Mouse (Mus musculus) heart, postnatal 14 days (tissue): ENCODE results near the gene Efhc2. TPM values are rescaled to one million over a fixed set of nuclear protein-coding genes. Genes with fewer than 3 reads are reported as not detected.

Experiments
- DNase-seq, 2 experiments: peaks; one replicate each; pipeline ENCODE4 v3.0.0; 2021 to 2022
- intact Hi-C: fragments of 180-260 bp; cut with DNase I; formaldehyde crosslinking; loops from one replicate; pipeline ENCODE4 v1.15.1; 2025
- long read RNA-seq, 2 experiments: library from polyadenylated mRNA; stranded (forward); transcript quantifications; one replicate each; pipeline ENCODE4 v2.0.0; 2021
- total RNA-seq, 2 experiments: library from RNA; stranded (reverse); gene quantifications; 2 replicates each; pipeline ENCODE4 v1.2.3; 2021

Efhc2 gene
- under 1 TPM; 0.22 TPM for total RNA-seq
- long read RNA-seq, experiment 1, result 0 reads
- long read RNA-seq, experiment 2, result 0 reads

DNA sequence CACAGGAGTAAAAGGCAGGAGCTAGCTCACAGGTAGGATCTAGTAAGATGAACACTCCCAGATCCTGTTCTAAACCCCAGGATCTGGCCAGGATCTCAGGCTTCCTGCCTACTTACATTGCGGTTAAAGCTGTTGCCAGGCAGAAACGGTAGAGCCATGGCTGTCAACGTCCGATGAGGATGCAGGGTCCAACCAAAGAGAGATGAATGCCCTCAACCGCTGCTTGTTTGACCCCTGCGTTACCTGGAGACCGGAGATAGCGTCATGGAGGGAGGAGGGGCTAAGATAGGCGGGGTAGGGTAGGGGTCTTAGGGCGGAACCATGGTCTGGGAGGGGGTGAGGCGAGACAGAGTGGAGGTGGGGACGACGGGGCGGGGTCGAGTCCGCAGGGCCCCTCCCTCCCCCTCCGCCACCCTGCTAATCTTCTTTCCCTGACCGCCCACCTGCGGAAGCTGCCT, at the start of gene Efhc2:
TSS of gene Efhc2 (minus strand) at position 243 of the 458 bp plus-strand sequence.
- intact Hi-C loops, result no loop called here
- DNase-seq, result no peak

DNA sequence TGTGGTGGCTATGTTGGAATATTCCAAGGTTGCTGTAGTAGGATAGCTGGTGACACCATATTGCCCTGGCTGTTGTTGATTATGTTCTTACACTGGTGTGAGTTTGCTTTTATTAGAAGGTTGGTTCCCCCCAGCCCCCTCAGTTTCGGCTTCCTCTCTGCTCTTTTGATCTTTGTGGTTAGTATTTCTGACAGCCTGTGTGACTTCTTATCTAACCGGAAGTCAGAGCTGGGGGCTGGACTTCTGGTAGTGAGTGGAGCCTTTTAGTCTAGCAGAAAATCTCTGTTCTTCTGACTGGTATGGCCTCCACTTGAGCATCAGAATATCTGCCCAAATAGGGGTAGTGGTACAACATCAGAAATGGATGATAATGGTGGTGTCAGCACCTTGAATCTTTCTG, 45.9 kb upstream of the Efhc2 start:
- intact Hi-C loops, result no loop called here
- DNase-seq, result no peak

DNA sequence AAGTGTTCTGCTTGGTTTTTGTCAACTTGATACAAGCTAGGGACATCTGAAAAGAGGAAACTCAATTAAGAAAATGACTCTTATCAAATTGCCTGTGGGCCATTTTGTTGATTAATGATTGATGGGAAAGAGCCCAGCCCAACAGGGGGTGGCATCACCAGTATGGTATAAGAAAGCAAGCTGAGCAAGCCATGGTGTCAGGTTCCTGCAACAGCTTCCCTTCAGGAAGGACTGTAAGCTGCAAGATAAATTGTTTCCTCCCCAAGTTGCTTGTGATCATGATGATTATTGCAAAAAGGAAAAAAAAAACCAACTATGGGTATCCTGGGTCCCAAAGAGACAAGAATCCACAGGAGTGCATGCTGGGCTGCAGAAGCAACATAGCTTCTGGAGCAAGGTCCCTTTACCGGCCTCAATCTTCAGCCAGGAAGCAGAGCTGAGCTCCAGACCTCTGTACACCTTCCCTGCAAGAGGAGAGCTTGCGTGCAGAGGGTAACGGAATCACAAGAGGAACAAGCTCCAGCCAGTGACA, 18.8 kb downstream of the Efhc2 start:
- intact Hi-C loops, result no loop called here
- no peak for DNase-seq

DNA sequence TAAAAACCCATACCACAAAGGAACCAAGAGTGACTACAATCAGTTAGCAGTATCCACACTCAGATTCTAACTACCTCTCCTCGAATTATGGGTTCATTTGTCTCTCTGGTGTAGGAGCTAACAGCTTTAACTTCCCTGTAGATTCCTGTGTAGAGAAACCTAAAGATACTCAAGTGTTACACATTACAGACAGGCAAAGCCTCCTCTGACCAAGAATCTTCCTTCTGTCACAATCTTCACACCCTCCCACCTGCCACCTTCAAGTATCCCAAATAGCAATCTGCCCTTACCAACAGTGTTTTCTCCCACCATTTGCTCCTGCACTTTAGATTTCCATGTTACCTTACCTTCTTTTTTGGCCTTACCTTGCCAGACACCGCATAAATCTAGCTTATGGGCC, 35.3 kb downstream of the Efhc2 start:
- no peak for DNase-seq
- intact Hi-C loops, result no loop called here

DNA sequence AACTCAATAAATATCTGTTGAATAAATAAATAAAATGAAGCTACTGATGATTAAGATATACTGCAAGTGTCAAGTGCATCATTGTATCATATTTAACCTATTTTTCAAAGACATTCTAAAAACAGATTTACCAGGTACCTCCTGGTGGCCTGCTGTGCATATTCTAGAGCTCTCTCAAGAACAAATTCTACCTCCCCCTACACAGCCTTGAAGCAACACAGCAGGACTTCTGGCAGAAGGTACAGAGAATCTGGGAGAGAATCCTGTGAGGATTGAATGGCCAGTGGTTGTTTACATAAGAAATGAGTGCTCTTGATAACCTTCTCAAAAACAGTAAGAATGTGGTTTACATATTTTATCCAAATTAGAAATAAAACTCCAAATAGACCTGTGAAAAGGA, 94.0 kb downstream of the Efhc2 start:
- intact Hi-C loops, result no loop called here
- no peak for DNase-seq

DNA sequence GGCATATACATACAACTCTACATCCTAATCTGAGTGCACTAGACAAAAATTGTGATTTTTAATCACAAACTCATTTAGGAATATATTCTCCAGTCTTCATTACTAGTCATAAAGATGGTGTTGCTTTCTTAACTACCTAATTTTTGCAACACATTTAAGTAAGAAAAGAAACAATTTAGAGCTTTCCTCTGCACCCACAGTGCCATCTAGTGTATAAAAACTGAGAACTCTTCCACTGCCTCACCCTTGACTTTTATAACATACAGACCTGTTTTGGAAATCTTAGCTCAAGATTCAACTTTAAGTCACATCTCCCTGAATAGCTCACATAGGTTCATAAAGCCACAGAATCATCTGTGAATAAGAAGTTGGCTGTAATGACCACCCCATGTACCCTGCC, 101.7 kb downstream of the Efhc2 start:
- intact Hi-C loops, result loop anchor here (2.0 kb wide), 1 partner anchor 323 kb away; no protein-coding TSS in a partner anchor
- no peak for DNase-seq

DNA sequence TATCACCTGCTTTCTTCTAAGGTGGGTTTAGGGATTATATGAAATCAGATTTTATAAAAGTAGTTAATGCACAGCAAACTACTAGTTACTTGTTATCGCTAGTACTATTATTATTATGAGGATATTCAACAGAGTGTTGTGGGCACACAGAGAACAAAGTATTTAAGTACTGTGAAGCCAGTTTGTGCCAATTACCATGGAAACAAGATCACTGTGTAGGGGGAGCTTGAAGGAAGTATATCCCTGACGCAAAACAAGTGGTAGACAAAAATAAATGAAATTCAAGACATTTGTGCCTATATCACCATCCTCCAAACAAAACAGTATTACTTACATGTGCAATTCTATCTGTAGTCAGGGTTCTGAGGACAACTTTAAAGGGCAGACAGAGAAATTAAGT, 105.7 kb downstream of the Efhc2 start:
- no peak for DNase-seq
- intact Hi-C loops, result no loop called here

DNA sequence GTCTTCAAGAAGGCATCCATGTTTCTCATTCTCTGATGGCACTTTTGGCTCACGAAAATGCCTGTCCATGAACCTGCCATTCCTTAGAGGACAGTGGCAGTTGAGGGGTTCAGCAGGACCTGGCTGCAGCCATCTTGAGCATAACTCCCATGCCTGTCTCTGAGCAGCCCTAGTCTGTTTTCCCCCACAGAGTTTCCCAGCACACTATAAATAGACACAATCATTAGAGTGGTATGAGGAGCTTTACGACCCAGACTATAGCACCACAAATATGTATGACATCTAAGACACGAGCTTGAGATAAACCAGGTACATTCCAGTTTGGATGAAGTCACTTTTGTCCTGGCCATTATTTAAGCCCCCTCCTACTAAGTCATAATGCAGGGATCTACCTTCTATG, 143.4 kb downstream of the Efhc2 start:
- DNase-seq, result no peak
- intact Hi-C loops, result no loop called here

DNA sequence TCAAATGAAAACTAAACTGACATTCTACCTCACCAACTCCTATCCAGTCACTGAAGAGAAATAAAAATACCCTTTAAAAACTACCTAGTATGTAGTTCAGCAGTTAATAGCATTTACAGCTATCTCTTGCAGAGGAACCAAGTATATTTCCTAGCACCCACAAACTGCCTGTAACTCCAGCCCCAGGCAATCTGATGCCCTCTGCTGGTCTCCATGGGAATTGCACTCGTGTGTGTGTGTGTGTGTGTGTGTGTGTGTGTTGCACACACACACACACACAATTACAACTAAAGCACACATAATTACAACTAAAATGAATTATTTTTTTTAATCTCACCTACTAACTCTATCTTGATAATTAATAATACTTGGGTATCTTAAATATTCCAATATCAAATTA, 153.5 kb downstream of the Efhc2 start:
- no peak for DNase-seq
- intact Hi-C loops, result no loop called here
